Mouse (Mus musculus): Measurements from ENCODE around the gene Galm.
"Not testable (repeated sequence)": the region's sequence is repeated elsewhere in the genome, so short reads cannot be mapped to it uniquely, and the experiment has no call there.

The Galm gene

GRCm38 (mm10) chr17:80213998-80214397 is 86.7 kb downstream of the Galm start:
- DNase-seq (ENCODE audit: low spot score) = not testable (repeated sequence)

GRCm38 (mm10) chr17:80220131-80220530 is 92.9 kb downstream of the Galm start:
- no peak for DNase-seq (ENCODE audit: low spot score)

- DNase-seq (ENCODE audit: low spot score) = no peak
These were observed 93.9 kb downstream of the Galm start for GRCm38 (mm10) chr17:80221202-80221601.

- DNase-seq (ENCODE audit: low spot score) = peak; percentile 28
These were observed 94.8 kb downstream of the Galm start for GRCm38 (mm10) chr17:80221890-80222628.

GRCm38 (mm10) chr17:80223829-80224228 is 96.6 kb downstream of the Galm start:
- DNase-seq (ENCODE audit: low spot score) = no peak

GRCm38 (mm10) chr17:80224326-80225116 is 97.2 kb downstream of the Galm start, which contains the start of gene Gemin6:
Gene Gemin6 (plus strand): TSS chr17:80224441.
- DNase-seq (ENCODE audit: low spot score) = peak; percentile 85

GRCm38 (mm10) chr17:80225142-80225541 is 97.9 kb downstream of the Galm start:
- peak; percentile 43 for DNase-seq (ENCODE audit: low spot score)

- no peak for DNase-seq (ENCODE audit: low spot score)
These were observed 102.1 kb downstream of the Galm start for GRCm38 (mm10) chr17:80229396-80229795.

GRCm38 (mm10) chr17:80233844-80234243 is 106.6 kb downstream of the Galm start:
- DNase-seq (ENCODE audit: low spot score) = no peak

GRCm38 (mm10) chr17:80234376-80234775 is 107.1 kb downstream of the Galm start:
- no peak for DNase-seq (ENCODE audit: low spot score)

All from c-Kit-positive CD71-positive TER-119-positive erythroid progenitor cells, embryonic 14.5 days (primary cell).